25 mouse cellular contexts compared by ENCODE assay signal in genomic region chr8:90642392-90642791, GRCm38 (mm10).
DNase-seq lines count a peak whose midpoint lies in the region; ATAC-seq lines count a peak whose summit lies in the region.
"Had no signal": no experiment of that assay in that cellular context is flagged by ENCODE, and none has a peak within 500 bp of the region (broad histone marks: within the 10 kb centered on the region; RNA-seq: fewer than 3 reads in every experiment).

No protein-coding gene starts in this region.

- H3K27ac ChIP-seq in forebrain, embryonic 14.5 days (ENCODE audit: low read depth, low read length), result no peak overlapping the region
- no peak overlapping the region for H3K27ac ChIP-seq in forebrain, embryonic 16.5 days (ENCODE audit: low read length)
- H3K27ac ChIP-seq in neural tube, embryonic 15.5 days (replicated peaks), result no peak overlapping the region
- no peak overlapping the region for H3K27ac ChIP-seq in hindbrain, embryonic 10.5 days
- H3K27ac ChIP-seq: forebrain, embryonic 10.5 days; heart, adult 2 months; hindbrain, embryonic 15.5 days; liver, embryonic 15.5 days; neural tube, embryonic 12.5 days had no signal

- no peak overlapping the region for H3K4me2 ChIP-seq in forebrain, embryonic 14.5 days (ENCODE audit: low read length)
- H3K4me2 ChIP-seq in forebrain, embryonic 16.5 days (ENCODE audit: low read length), result no peak overlapping the region
- H3K4me2 ChIP-seq in neural tube, embryonic 15.5 days, result no peak overlapping the region
- H3K4me2 ChIP-seq: hindbrain, embryonic 15.5 days; liver, embryonic 15.5 days; neural tube, embryonic 12.5 days had no signal

- H3K4me3 ChIP-seq in forebrain, embryonic 14.5 days (ENCODE audit: low read depth, low read length), result no peak overlapping the region
- no peak overlapping the region for H3K4me3 ChIP-seq in forebrain, embryonic 16.5 days (replicated peaks; ENCODE audit: low read length)
- no peak overlapping the region for H3K4me3 ChIP-seq in neural tube, embryonic 15.5 days (replicated peaks)
- no peak overlapping the region for H3K4me3 ChIP-seq in hindbrain, embryonic 10.5 days
- H3K4me3 ChIP-seq: forebrain, embryonic 10.5 days; heart, adult 2 months; hindbrain, embryonic 15.5 days; liver, embryonic 15.5 days; neural tube, embryonic 12.5 days had no signal

- 32% methylated on average over 6 of the region's 6 CpGs for WGBS in forebrain, embryonic 14.5 days
- WGBS in forebrain, embryonic 16.5 days, result 38% methylated on average over 6 of the region's 6 CpGs
- 59% methylated on average over 6 of the region's 6 CpGs for WGBS in neural tube, embryonic 15.5 days
- 68% methylated on average over 6 of the region's 6 CpGs for whole genome bisulfite sequencing in hindbrain, embryonic 10.5 days

- no peaks in the 10 kb centered on the region for H3K36me3 ChIP-seq in forebrain, embryonic 14.5 days (ENCODE audit: control insufficient read depth, insufficient read depth, low read length)
- H3K36me3 ChIP-seq in forebrain, embryonic 16.5 days (ENCODE audit: control insufficient read depth, insufficient read depth), result no peaks in the 10 kb centered on the region
- H3K36me3 ChIP-seq in neural tube, embryonic 15.5 days, result no peaks in the 10 kb centered on the region
- H3K36me3 ChIP-seq in hindbrain, embryonic 10.5 days, result no peaks in the 10 kb centered on the region
- H3K36me3 ChIP-seq: forebrain, embryonic 10.5 days; hindbrain, embryonic 15.5 days; liver, embryonic 15.5 days; neural tube, embryonic 12.5 days had no signal

- no peak for ATAC-seq in forebrain, embryonic 14.5 days
- no peak for ATAC-seq in forebrain, embryonic 16.5 days
- ATAC-seq in neural tube, embryonic 15.5 days (ENCODE audit: low FRiP score), result no peak
- ATAC-seq: CD4-positive, CD25-positive, alpha-beta regulatory T cell, adult 4 months had no signal

- H3K4me1 ChIP-seq in forebrain, embryonic 14.5 days (ENCODE audit: control insufficient read depth, insufficient read depth, low read length), result peaks cover 3% of the 10 kb centered on the region
- H3K4me1 ChIP-seq in forebrain, embryonic 16.5 days (replicated peaks; ENCODE audit: control insufficient read depth, insufficient read depth, low read length), result no peaks in the 10 kb centered on the region
- no peaks in the 10 kb centered on the region for H3K4me1 ChIP-seq in neural tube, embryonic 15.5 days
- H3K4me1 ChIP-seq in hindbrain, embryonic 10.5 days (replicated peaks), result no peaks in the 10 kb centered on the region
- H3K4me1 ChIP-seq: hindbrain, embryonic 15.5 days; liver, embryonic 15.5 days; neural tube, embryonic 12.5 days had no signal

- peak; percentile 28 for DNase-seq in forebrain, embryonic 14.5 days (ENCODE audit: low spot score)
- DNase-seq in kidney, postnatal 10 days, result peak; percentile 11
- DNase-seq in kidney, postnatal 14 days, result no peak
- peak; percentile 6 for DNase-seq in neural tube, embryonic 10.5 days (ENCODE audit: extremely low spot score, low spot score)
- DNase-seq in B cell, adult 2 months, result no peak
- DNase-seq in hindbrain, embryonic 10.5 days (ENCODE audit: low spot score), result no peak
- DNase-seq: adrenal gland, postnatal 14 days; cerebellum, adult 9-10 months; gastrocnemius, postnatal 25 days; heart, adult 2 months; heart, postnatal 10 days; kidney, adult 8-10 months; kidney, postnatal 25 days; layer of hippocampus, postnatal 36 days; liver; retina, postnatal 1 day; right cerebral cortex, postnatal 25 days; spleen, adult 18-20 months had no signal

- H3K27me3 ChIP-seq in forebrain, embryonic 14.5 days (replicated peaks; ENCODE audit: control insufficient read depth, insufficient read depth, low read length), result no peaks in the 10 kb centered on the region
- no peaks in the 10 kb centered on the region for H3K27me3 ChIP-seq in forebrain, embryonic 16.5 days (replicated peaks; ENCODE audit: control insufficient read depth, insufficient read depth, low read length)
- H3K27me3 ChIP-seq in neural tube, embryonic 15.5 days (replicated peaks), result no peaks in the 10 kb centered on the region
- no peaks in the 10 kb centered on the region for H3K27me3 ChIP-seq in hindbrain, embryonic 10.5 days (ENCODE audit: insufficient read depth, poor library complexity, severe bottlenecking)
- H3K27me3 ChIP-seq: hindbrain, embryonic 15.5 days; liver, embryonic 15.5 days; neural tube, embryonic 12.5 days had no signal

- no peak overlapping the region for H3K9ac ChIP-seq in forebrain, embryonic 14.5 days (ENCODE audit: low read length)
- H3K9ac ChIP-seq in forebrain, embryonic 16.5 days (replicated peaks; ENCODE audit: low read depth, low read length), result no peak overlapping the region
- no peak overlapping the region for H3K9ac ChIP-seq in neural tube, embryonic 15.5 days (replicated peaks)
- H3K9ac ChIP-seq: hindbrain, embryonic 15.5 days; liver, embryonic 15.5 days; neural tube, embryonic 12.5 days had no signal

- no peaks in the 10 kb centered on the region for H3K9me3 ChIP-seq in forebrain, embryonic 14.5 days (replicated peaks; ENCODE audit: control insufficient read depth, low read length)
- no peaks in the 10 kb centered on the region for H3K9me3 ChIP-seq in forebrain, embryonic 16.5 days (ENCODE audit: control insufficient read depth, low read length)
- no peaks in the 10 kb centered on the region for H3K9me3 ChIP-seq in neural tube, embryonic 15.5 days (replicated peaks)
- no peaks in the 10 kb centered on the region for H3K9me3 ChIP-seq in hindbrain, embryonic 10.5 days
- H3K9me3 ChIP-seq: forebrain, embryonic 10.5 days; hindbrain, embryonic 15.5 days; liver, embryonic 15.5 days; neural tube, embryonic 12.5 days had no signal

Comparison
In these comparisons a context has a peak if more than half of its experiments do, and no peak if none do; other contexts are left out.
1. DNase-seq: peak in forebrain, embryonic 14.5 days (single experiment), kidney, postnatal 10 days (single experiment) and neural tube, embryonic 10.5 days (single experiment); none in kidney, postnatal 14 days (single experiment), B cell, adult 2 months (0 of 2) and hindbrain, embryonic 10.5 days (single experiment).